24 mouse cellular contexts compared by ENCODE assay signal in the genomic region with DNA sequence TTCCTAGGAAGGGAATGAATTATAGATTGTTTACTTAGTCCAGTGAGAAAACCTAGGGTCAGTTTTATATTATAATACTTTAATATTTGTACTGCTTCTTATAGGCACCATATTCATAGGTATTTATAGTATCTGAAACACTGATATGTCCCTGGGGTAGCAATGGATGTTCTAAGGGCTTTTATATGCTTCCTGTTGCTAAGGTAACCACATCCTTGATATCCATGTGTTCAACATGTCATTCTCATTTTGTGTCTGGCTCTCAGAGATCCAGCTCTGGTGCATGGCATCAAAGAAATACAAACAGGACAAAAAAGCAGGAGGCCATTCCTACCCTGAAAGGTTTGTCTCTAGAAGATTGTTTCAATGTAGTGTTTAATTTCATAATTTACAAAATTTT.
"Had no signal": no experiment of that assay in that cellular context is flagged by ENCODE, and none has a peak within 500 bp of the region (broad histone marks: within the 10 kb centered on the region; RNA-seq: fewer than 3 reads in every experiment).

No protein-coding gene starts in this region.

- H3K4me1 ChIP-seq: heart, embryonic 13.5 days; heart, embryonic 15.5 days; kidney, embryonic 15.5 days; limb, embryonic 13.5 days; limb, embryonic 15.5 days had no signal

- H3K9me3 ChIP-seq: heart, embryonic 13.5 days; heart, embryonic 15.5 days; kidney, embryonic 15.5 days; limb, embryonic 13.5 days; limb, embryonic 15.5 days had no signal

- H3K9ac ChIP-seq: heart, embryonic 13.5 days; heart, embryonic 15.5 days; hindbrain, embryonic 14.5 days; kidney, embryonic 15.5 days; limb, embryonic 13.5 days; limb, embryonic 15.5 days had no signal

- H3K27me3 ChIP-seq: heart, embryonic 13.5 days; heart, embryonic 15.5 days; kidney, embryonic 15.5 days; limb, embryonic 13.5 days; limb, embryonic 15.5 days had no signal

- DNase-seq: gastrocnemius, postnatal 14 days; gastrocnemius, postnatal 36 days; heart, adult 11 months; heart, adult 2 months; heart, postnatal 14 days; heart, postnatal 36 days; kidney, adult 11 months; kidney, adult 2 months; kidney, adult 9 months; kidney, postnatal 14 days; kidney, postnatal 36 days; layer of hippocampus, adult 9-11 months; layer of hippocampus, postnatal 36 days; left cerebral cortex, postnatal 4 days had no signal

- H3K4me2 ChIP-seq: heart, embryonic 11.5 days; heart, embryonic 13.5 days; heart, embryonic 15.5 days; hindbrain, embryonic 14.5 days; kidney, embryonic 15.5 days; limb, embryonic 13.5 days; limb, embryonic 15.5 days had no signal

- ATAC-seq: hindbrain, embryonic 16.5 days; intestine, embryonic 16.5 days had no signal

- H3K36me3 ChIP-seq: heart, embryonic 13.5 days; heart, embryonic 15.5 days; kidney, embryonic 15.5 days; limb, embryonic 13.5 days; limb, embryonic 15.5 days had no signal

- H3K4me3 ChIP-seq: heart, adult 2 months; heart, embryonic 13.5 days; heart, embryonic 15.5 days; kidney, embryonic 15.5 days; limb, embryonic 13.5 days; limb, embryonic 15.5 days had no signal

- H3K27ac ChIP-seq: heart, adult 2 months; heart, embryonic 13.5 days; heart, embryonic 15.5 days; hindbrain, embryonic 14.5 days; kidney, embryonic 15.5 days; kidney, postnatal 0 days; limb, embryonic 13.5 days; limb, embryonic 15.5 days had no signal
